Mouse (Mus musculus) cerebellum, adult 11-12 months (tissue): ENCODE data around the gene Aen.

Experiments
- DNase-seq: peaks from one replicate; pipeline ENCODE4 v3.0.0; 2022

Gene Aen

DNA sequence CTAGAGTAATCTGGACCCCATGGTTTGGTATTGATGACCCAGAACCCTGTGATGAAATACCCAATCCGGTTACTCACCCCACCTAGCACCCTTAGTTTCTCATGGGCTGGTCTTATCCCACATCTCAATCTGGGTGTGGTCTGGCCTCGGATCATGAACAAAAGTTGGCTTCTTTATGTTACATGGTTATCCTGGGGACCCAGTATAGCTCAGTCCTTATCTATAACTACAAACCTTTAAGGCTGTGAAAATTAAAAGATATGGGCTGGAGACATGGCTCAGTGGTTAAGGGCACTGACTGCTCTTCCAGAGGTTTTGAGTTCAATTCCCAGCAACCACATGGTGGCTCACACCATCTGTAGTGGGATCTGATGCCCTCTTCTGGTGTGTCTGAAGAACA is 46.9 kb downstream of the Aen start:
- DNase-seq: no peak

- DNase-seq: no peak
These were observed 58.4 kb downstream of the Aen start for GRCm38 (mm10) chr7:78953886-78954572.

DNA sequence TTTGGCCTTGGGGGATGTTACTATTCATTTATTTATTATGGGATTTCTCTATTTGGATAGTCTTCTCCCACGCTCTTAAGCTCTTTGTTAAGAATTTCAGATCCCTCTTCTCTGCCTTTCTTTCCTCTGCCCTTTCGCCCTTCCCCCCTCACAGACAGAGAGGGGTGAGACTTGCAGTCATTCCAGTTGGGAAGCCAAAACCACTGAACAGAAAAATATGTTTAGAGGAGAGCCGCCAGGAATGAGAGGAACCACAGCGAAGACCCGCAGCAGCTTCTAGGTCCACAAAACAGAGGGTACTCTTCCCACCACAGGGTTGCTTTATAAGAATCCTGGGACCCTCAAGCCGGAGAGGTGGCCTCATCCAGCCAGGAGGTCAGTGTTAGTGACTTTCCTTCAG is 59.0 kb downstream of the Aen start:
- DNase-seq: no peak

DNA sequence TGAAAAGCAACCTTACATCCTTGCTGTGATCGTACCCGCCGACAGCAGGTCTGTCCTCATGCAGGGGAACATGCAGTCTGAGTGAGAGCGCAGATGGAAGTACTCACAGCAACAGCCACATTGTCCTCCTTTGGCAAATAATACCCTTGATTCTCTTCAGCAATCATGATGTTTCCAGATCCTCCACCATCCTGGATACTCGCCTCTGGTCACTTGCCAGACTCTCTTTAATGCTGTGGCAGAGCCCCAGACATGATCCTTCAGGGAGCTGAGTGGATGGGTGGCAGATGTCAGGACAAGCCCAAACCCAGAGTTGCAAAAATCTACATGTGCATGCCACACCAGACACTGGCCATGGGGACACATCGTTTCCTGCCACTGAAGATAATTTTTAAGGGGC is 59.4 kb downstream of the Aen start:
- no peak for DNase-seq

DNA sequence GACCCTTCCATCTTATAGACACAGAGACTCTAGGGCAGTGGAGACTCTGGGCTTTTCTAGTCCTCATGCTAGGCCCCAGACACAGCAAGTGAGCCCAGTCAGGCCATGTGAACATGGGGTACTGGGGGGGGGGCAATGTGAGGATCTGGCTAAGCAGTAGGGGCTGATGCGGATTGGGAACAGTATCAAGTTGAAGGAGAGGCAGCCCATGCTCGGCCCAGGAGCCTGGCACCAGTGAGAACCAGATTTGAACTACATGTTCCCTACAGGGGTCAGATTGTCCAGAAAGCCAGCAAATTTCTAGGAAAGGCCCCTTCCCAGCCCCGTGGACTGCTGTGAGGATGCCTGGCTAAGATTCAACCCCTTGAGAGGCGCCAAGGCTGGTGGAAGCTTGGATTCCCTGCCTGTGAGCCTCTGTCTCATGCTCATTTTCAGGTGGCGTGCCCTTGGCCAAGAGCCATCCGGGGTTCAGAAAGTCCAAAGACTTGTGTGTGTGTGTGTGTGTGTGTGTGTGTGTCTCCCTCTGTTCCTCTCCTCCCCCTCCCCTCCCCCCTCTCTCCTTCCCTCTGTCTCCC is 62.9 kb downstream of the Aen start:
- no peak for DNase-seq
